Mouse (Mus musculus) splenic B cell, adult 2 months (primary cell): ENCODE data around the gene Ypel4.

ENCODE experiments used
- DNase-seq: peaks from one replicate; pipeline ENCODE4 v3.0.0-alpha.2; 2011; ENCODE audit warnings: low read depth, low spot score
- H3K27me3 ChIP-seq: 2 replicates; pipeline ENCODE4 v1.6.1; 2012; ENCODE audit warnings: mild to moderate bottlenecking, low read length, moderate library complexity, mixed read lengths; ENCODE audit not compliant: control insufficient read depth, poor library complexity, insufficient read depth, severe bottlenecking
- H3K36me3 ChIP-seq: 2 replicates; pipeline ENCODE4 v1.6.1; 2012; ENCODE audit warnings: mild to moderate bottlenecking, low read length, moderate library complexity, mixed read lengths; ENCODE audit not compliant: control insufficient read depth, poor library complexity, insufficient read depth, severe bottlenecking

Ypel4 gene

GRCm38 (mm10) chr2:84733579-84734300, at the start of gene Ypel4:
Ypel4 (plus strand) TSS chr2:84734058.
- peak; percentile 45 for DNase-seq
- Histone ChIP-seq H3K27me3 (no peaks in the 10 kb centered on the region; the same call in 1 of the 2 replicates), H3K36me3 (no peaks in the 10 kb centered on the region)

- H3K27me3 ChIP-seq = no peaks in the 10 kb centered on the region
- H3K36me3 ChIP-seq = peaks cover 21% of the 10 kb centered on the region
- no peak for DNase-seq
Observed at GRCm38 (mm10) chr2:84688080-84688844, 45.6 kb upstream of the Ypel4 start.

- DNase-seq = no peak
- Histone ChIP-seq H3K36me3 (peaks cover 21% of the 10 kb centered on the region), H3K27me3 (no peaks in the 10 kb centered on the region)
Observed at GRCm38 (mm10) chr2:84690050-84690449, 43.8 kb upstream of the Ypel4 start.

- Histone ChIP-seq H3K27me3 (no peaks in the 10 kb centered on the region), H3K36me3 (peaks cover 12% of the 10 kb centered on the region)
- no peak for DNase-seq
Observed at GRCm38 (mm10) chr2:84695007-84695695, 38.7 kb upstream of the Ypel4 start.

GRCm38 (mm10) chr2:84703497-84703896, 30.4 kb upstream of the Ypel4 start:
- DNase-seq = no peak
- no peaks in the 10 kb centered on the region for H3K27me3 ChIP-seq
- peaks cover 11% of the 10 kb centered on the region; the same call in 1 of the 2 replicates for H3K36me3 ChIP-seq

GRCm38 (mm10) chr2:84704329-84704728, 29.5 kb upstream of the Ypel4 start:
- no peaks in the 10 kb centered on the region for H3K27me3 ChIP-seq
- H3K36me3 ChIP-seq = peaks cover 10% of the 10 kb centered on the region; the same call in 1 of the 2 replicates
- no peak for DNase-seq

- DNase-seq = peak; percentile 30
- Histone ChIP-seq H3K27me3 (no peaks in the 10 kb centered on the region), H3K36me3 (peaks cover 10% of the 10 kb centered on the region; the same call in 1 of the 2 replicates)
Observed at GRCm38 (mm10) chr2:84705295-84705694, 28.6 kb upstream of the Ypel4 start.

- Histone ChIP-seq H3K36me3 (peaks cover 12% of the 10 kb centered on the region; the same call in 1 of the 2 replicates), H3K27me3 (no peaks in the 10 kb centered on the region)
- no peak for DNase-seq
Observed at GRCm38 (mm10) chr2:84707523-84707922, 26.3 kb upstream of the Ypel4 start.

GRCm38 (mm10) chr2:84711898-84712297, 22.0 kb upstream of the Ypel4 start:
- no peak for DNase-seq
- H3K36me3 ChIP-seq = 0 out of 2 replicates have a peak, but pooled peaks cover 6% of the 10 kb centered on the region
- H3K27me3 ChIP-seq = no peaks in the 10 kb centered on the region

GRCm38 (mm10) chr2:84714422-84714810, 19.4 kb upstream of the Ypel4 start:
- DNase-seq = no peak
- 0 out of 2 replicates have a peak, but pooled peaks cover 4% of the 10 kb centered on the region for H3K36me3 ChIP-seq
- no peaks in the 10 kb centered on the region for H3K27me3 ChIP-seq

- DNase-seq = peak; percentile 99
- 0 out of 2 replicates have a peak, but pooled peaks cover 4% of the 10 kb centered on the region for H3K36me3 ChIP-seq
- H3K27me3 ChIP-seq = no peaks in the 10 kb centered on the region
Observed at GRCm38 (mm10) chr2:84714811-84715561, 18.9 kb upstream of the Ypel4 start, which contains the start of gene Zdhhc5. Zdhhc5 (minus strand) TSS chr2:84715180.

- peak; percentile 97 for DNase-seq
- Histone ChIP-seq H3K36me3 (0 out of 2 replicates have a peak, but pooled peaks cover under 1% of the 10 kb centered on the region), H3K27me3 (no peaks in the 10 kb centered on the region)
Observed at GRCm38 (mm10) chr2:84715562-84716361, 18.1 kb upstream of the Ypel4 start.
